Mouse (Mus musculus) central nervous system, embryonic 14 days (tissue): ENCODE data around the gene Mcur1. TPM values are rescaled to one million over a fixed set of nuclear protein-coding genes. Genes with fewer than 3 reads are reported as not detected.

Source experiments
- polyA plus RNA-seq: library from polyadenylated mRNA; depleted of rRNA; stranded (reverse); fragments of >200 nt; gene quantifications from 2 replicates; pipeline ENCODE4 v1.2.3, GENCODE M21; 2012; rRNA removed

Gene Mcur1
- 9.7 and 11.8 TPM in 2 replicates for polyA plus RNA-seq

DNA sequence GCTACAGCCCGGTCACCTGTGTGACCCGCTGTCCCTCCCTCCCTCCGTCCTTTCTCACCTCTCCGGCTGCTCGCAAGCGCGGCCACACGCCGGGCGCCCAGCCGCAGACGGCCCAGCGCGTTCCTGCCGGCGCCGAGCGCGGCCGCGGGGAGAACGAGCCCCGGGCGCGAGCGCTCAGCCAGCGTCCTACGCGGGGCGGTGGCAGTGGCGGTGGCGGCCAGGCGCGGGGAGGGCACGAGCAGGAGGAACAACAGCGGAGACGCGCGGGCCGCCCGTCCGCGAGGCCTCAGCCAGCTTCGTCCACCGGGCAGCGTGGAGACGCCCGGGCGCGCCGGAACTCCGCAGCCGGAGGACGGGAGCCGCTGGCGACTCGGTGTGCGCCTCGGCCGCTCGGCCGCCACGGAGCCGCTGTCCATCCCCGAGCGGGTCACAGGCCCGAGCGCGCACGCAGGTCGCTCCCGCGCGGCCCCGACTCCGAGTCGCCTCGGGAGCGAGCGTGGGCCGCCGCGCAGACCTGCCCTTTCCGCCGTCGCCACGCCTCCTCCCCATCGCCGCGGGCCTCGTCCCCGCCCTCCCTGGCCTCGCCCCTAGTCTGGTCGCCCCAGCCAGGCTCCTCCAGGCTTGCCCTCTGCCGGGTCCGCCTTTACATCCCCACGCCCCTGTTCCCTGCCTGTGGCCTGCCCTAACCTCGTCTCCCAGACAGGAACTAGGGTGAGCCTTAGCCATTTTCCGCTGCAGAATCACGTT, at the start of gene Mcur1:
Gene Mcur1, minus strand, starts transcription at position 481 of the 747 bp plus-strand sequence.

Other genes with a start within 250 kb of the Mcur1 start
- gene Sirt5, start 194.7 kb downstream of the Mcur1 start, polyA plus RNA-seq: 27.1 and 31.3 TPM in 2 replicates
- gene Nol7, start 161.8 kb downstream of the Mcur1 start, polyA plus RNA-seq: 109 and 124 TPM in 2 replicates
- 44.6 and 54.7 TPM in 2 replicates for gene Ranbp9, start 78.9 kb downstream of the Mcur1 start, polyA plus RNA-seq
- 19.5 and 22.1 TPM in 2 replicates for gene Rnf182, start 55.5 kb upstream of the Mcur1 start, polyA plus RNA-seq
- 5.5 and 7.1 TPM in 2 replicates for gene Cd83, start 224.6 kb upstream of the Mcur1 start, polyA plus RNA-seq